Mouse (Mus musculus) CD4-positive, CD25-positive, alpha-beta regulatory T cell, adult 2 months (primary cell): ENCODE results near the gene Rgs3.
A peak's percentile ranks its signal among the peaks of the same experiment; 100 is the strongest.

Experiments used
- DNase-seq: peaks from one replicate; pipeline ENCODE4 v3.0.0-alpha.2; 2012; ENCODE audit warnings: low read depth, low spot score

The Rgs3 gene

GRCm38 (mm10) chr4:62652921-62653757 lies 93.5 kb downstream of the Rgs3 start:
- no peak for DNase-seq

- DNase-seq = no peak
These were observed 94.4 kb downstream of the Rgs3 start for GRCm38 (mm10) chr4:62653922-62654661.

- DNase-seq = no peak
These were observed 99.6 kb downstream of the Rgs3 start for GRCm38 (mm10) chr4:62659264-62659663.

GRCm38 (mm10) chr4:62659861-62660553 lies 100.4 kb downstream of the Rgs3 start:
- no peak for DNase-seq

DNA sequence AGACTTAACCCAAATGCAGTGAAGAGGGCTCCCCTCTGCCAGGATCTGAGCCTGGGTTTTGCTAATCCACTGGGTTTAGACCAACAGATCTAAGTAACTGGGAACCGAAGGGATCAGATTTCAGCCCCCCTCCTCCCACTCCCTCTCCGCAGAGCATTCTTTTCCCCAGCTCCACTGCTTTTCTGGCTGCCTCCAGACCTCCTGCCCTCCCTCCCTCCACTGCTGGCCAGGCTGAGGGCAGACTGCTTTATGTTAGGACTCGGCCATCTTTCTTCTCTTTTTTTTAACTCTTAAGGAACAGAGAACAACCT lies 100.9 kb downstream of the Rgs3 start:
- no peak for DNase-seq

DNA sequence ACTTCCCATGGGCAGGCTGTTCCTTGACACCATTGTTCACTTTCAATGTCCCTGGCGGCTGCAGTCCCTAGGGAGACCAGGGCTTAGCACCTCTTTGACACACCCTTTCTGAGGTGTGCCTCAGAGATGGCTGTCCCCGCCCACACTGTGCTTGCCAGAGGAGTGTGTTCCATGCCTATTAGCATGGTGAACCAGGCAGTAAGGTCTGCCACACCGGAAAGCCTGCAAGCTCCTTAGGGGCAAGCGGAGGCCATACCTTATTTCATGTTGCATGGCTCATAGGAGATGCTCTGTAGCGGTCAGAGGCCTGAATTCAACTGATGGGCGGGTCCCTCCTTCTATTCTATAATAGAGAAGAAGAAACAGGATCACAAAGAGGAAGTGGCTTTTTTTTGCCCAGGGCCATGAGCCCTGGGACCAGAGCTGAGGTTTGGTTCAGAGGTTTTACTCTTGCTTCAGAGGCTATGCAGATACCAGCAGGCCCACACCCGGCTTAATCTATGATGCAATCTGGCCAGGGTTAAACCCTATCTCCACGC lies 101.7 kb downstream of the Rgs3 start:
- peak; percentile 67 for DNase-seq

DNA sequence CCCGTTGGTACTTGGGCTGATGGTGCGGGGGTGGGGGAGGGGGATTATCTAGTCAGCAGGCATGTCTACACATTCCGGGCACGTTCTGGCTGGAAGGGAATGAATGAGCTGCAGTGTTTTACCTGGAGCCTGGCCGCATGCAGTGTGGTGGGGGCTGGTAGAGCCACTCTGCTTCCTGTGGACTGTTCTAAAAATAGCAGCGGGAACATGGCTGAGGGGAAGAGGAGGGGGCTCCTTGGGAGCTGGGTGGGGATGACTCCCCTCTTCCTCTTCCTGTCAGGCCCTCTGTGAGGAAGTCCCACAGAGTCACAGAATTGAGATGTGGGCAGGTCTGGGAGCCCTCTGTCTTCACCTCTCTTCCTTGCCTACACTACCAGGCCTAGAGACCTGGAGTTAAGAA lies 103.7 kb downstream of the Rgs3 start:
- DNase-seq = peak; percentile 38

GRCm38 (mm10) chr4:62665842-62666241 lies 106.2 kb downstream of the Rgs3 start:
- DNase-seq = no peak

- DNase-seq = no peak
These were observed 109.0 kb downstream of the Rgs3 start for GRCm38 (mm10) chr4:62668666-62669065.

DNA sequence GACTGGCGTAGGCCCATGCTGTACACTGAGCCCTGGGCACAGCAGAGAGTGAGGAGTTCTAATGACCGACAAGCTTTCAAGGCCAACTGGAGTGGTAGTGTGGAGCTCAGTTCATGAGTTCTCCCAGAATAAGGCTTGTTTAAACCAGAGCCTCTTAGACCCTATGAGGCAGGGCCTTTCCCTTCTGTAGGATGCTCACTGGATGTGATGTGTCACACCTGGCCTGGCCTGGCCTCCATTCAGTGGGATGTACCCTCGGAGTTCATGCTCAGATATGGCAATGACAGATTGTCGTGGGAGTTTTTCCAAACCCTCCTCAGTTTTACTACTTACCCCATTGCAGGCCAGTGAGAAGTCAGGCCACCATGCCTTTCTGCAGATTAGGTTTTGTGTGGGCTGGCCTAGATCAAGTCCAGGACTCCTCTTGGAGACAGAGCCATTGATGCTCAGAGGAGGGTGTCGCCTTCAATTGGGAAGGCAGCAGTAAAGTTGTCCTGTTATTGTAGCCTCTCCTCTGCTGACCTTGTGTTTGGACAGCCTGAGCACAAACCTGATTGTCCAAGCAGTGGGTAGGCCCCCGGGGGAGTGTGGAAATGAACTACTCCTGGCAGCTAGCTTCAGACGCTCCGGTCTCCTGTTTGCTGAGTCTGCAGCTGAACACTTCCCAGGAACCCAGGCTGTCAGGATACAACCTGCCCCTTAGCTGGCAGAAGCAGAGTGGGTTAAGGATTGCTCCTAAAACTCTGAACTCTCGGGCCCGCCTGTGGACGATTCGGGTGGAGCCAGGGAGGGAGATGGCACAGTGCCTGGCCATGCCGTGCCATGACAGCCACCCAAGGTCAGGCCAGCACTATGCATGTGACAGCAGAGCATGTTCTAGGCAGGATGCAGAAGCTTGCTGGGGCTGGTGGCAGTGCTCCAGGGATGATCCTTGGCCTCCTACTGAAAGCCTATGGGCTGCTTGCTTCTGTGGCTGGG lies 109.7 kb downstream of the Rgs3 start:
- no peak for DNase-seq

DNA sequence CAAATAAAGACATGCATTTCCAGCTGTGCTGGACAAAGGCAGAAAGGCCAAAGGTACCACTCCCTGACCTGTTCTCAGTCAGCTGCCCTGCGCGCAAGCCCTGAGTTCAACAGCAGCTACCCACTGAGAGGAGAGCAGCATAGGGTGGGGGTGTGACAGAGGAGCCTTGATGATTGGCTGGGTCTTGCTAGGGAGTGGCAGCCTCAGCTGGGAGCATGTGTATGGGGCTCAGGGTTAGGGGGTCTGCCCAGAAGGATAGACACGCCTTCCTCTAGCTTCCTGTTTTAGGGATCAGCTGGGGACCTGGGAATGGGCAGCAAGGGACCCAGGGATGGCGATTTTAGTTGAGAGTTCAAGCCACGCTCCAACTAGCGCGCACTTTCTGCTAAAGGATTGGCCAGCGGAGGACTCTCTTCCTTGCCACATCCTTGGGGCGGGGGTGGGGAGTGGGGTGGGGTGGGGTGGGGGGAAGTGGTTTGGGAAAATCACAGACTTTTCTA lies 113.9 kb downstream of the Rgs3 start:
- DNase-seq = no peak

DNA sequence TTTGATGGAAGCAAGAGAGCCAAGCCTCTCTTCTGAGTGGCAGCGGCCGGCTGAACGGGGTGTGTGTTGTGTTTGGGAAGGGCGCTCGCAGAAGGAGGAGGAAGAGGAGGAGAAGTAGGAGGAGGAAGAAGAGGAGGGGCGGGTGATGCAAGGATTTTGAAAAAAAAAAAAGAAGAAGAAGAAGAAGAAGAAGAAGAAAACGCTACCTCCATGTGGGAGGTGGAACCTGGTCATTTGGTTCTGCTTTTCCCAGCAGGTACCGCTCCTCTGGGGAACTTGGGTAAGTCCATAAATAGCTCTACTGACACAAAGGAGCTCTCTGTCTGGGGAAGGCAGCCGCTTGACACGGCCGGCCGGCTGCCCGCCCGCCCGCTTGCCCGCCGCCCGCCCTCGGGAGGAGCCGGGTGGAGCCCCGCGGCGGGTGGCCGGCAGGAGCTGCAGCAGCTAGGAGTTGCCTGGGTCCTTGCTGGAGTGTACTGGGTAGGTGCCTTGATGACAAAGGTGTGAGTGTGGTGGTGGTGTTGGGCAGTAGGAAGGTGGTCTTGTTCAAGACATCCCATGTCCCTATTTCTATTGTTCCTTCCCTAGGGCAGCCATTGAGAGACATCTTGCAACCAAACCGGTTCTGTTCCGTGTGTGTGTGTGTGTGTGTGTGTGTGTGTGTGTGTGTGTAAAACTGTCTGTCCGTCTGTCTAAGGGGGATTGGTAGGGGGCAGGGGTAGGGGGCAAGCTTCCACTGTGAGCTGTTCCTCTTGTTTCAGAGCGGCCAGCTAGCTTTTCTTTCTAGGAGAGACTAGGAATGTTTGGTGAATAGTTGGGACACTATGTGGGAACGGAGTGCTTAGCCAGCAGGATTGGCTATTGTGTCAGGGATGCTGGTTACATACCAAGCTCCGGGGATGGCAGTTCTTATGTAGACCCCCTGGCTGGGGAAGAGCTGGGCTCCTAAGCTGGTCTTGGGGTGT lies 114.7 kb downstream of the Rgs3 start:
- DNase-seq = no peak

DNA sequence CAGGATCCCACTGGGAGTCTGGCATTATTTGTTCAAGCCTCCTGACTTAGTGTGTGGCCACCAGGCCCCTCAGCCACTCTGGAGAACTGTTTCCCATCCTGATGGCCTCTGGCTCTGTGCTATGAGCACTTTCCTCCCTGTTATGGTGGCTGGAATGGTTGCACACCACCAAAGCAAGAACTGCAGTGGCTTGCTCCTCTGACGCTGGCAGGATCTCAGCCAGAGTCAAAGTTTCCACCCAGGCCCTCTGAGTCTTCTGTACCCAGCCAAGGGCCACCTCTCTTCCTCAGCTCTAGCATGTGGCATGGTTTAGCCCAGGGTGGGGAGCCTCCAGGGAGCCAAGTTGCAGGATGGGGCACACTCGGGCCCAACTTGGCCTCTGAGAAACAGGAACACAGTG lies 115.7 kb downstream of the Rgs3 start:
- no peak for DNase-seq

- no peak for DNase-seq
These were observed 117.5 kb downstream of the Rgs3 start for GRCm38 (mm10) chr4:62677047-62677737.

DNA sequence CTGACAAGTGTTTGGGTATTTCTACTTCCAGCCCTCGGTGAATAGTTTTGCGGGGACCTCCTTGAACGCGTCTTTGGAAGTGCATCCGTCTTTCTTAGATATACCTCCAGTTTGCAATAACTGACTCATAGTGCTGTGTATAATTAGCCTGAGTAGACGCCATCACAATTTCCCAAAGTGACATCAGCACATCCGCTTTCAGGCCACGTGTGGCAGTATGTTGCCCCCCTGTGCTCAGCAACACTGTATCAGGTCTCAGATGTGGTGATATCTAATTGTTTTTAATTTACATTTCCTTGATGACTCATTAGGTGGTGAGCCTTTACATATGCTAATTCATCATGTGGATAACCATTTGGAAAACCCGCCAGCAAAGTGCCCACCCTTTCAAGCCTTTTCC lies 119.5 kb downstream of the Rgs3 start:
- peak; percentile 58 for DNase-seq

DNA sequence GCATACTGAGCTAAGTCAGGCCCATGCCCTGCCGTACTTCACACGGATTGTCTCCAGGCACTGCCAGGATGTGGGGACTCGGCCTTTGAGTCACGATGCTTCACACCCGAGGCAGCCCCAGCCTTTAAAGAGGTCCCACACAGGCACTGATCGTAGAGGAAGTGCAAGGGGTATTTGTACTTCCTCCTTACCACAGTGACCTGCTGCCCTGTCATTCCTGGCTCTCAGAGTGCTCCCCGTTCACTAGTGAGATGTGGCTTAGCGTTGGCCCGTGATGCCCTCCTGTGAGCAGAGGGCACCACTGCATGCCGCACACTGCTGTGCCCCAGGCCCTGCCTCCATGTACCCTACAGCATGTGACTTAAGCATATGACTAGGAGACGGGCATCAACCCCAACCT lies 121.8 kb downstream of the Rgs3 start:
- peak; percentile 62 for DNase-seq

GRCm38 (mm10) chr4:62682371-62682770 lies 122.7 kb downstream of the Rgs3 start:
- no peak for DNase-seq

DNA sequence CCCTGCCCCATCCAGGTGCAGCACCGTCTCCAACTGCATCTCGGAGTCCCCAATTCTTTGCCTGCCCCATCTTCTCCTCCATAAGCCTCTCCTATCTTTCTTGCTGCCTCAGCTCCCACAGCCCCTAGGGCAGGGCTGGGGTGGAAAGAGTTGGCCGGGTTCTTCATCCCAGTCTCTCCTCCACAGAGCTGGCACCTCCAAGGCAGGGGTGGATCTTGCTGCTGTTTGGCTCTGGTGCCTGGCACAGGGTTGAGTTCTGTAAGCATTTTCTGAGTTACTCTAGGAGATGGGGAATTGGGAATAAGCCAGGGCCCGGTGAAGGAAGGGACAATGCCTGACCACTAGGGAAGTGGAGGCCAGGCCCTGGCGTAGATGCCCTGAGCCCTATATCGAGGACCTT lies 123.5 kb downstream of the Rgs3 start:
- DNase-seq = no peak

DNA sequence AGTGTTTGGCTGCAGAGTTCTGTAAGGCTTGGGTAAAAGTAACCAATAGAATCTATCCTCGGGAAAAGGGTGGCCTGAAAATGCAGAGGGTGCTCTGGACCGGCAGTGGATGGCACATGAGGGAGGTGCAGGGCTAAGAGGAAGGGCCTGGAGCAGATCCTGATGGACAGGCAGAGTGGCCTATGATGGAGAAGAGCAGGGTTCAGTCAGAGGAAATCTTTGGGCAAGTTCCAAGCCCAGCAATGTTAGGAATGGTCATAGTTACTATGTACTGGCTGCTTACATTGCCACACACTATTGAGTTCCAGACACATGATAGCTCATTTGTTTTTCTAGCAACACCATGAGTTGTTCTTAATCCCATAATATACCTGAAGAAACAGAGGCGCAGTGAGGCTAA lies 124.7 kb downstream of the Rgs3 start:
- DNase-seq = no peak
